Mouse (Mus musculus) kidney, postnatal 0 days (tissue): ENCODE measurements around the gene Atad3a. TPM values are rescaled to one million over a fixed set of nuclear protein-coding genes. Genes with fewer than 3 reads are reported as not detected.

ENCODE experiments used
- ATAC-seq: fragments of 200-750 bp; cut with Nextera tagmentation; replicated peaks from 2 replicates; pipeline ENCODE4 v1.8.0; 2017; ENCODE audit warnings: low read depth, moderate number of reproducible peaks, moderate TSS enrichment, moderate library complexity; ENCODE audit not compliant: low FRiP score
- DNase-seq: peaks from one replicate; pipeline ENCODE4 v3.0.0-alpha.2; 2016; ENCODE audit warnings: low spot score
- H3K27ac ChIP-seq: fragments of 300-500 bp; sonication (generic); 2 replicates; pipeline ENCODE4 v1.5.1; 2014; ENCODE audit warnings: mild to moderate bottlenecking
- H3K27me3 ChIP-seq: fragments of 300-500 bp; sonication (generic); 2 replicates; pipeline ENCODE4 v1.6.1; 2014; ENCODE audit warnings: low read length, mixed read lengths; ENCODE audit not compliant: insufficient read depth
- H3K36me3 ChIP-seq: fragments of 300-500 bp; sonication (generic); 2 replicates; pipeline ENCODE4 v1.6.1; 2014; ENCODE audit warnings: low read length, mixed read lengths; ENCODE audit not compliant: insufficient read depth
- H3K4me1 ChIP-seq: fragments of 300-500 bp; sonication (generic); replicated peaks from 2 replicates; pipeline ENCODE4 v1.6.1; 2014; ENCODE audit warnings: antibody characterized with exemption, low read length, mixed read lengths; ENCODE audit not compliant: insufficient read depth
- H3K4me2 ChIP-seq: fragments of 300-500 bp; sonication (generic); 2 replicates; pipeline ENCODE4 v1.6.1; 2014; ENCODE audit warnings: mild to moderate bottlenecking, low read length, moderate library complexity, mixed read lengths
- H3K4me3 ChIP-seq: fragments of 300-500 bp; sonication (generic); replicated peaks from 2 replicates; pipeline ENCODE4 v1.5.1; 2014; ENCODE audit warnings: low read depth, low read length
- H3K9ac ChIP-seq: fragments of 300-500 bp; sonication (generic); 2 replicates; pipeline ENCODE4 v1.6.1; 2014; ENCODE audit warnings: low read depth, low read length
- H3K9me3 ChIP-seq: fragments of 300-500 bp; sonication (generic); replicated peaks from 2 replicates; pipeline ENCODE4 v1.6.1; 2016; ENCODE audit warnings: low read length, inconsistent platforms, mixed read lengths
- CTCF ChIP-seq: IDR thresholded peaks from 2 replicates; pipeline ENCODE4 v1.5.1; 2016; ENCODE audit warnings: antibody characterized with exemption, low read depth, mild to moderate bottlenecking, moderate library complexity
- WGBS: fragments of 180-500 bp; shearing (Covaris S2); extraction: QIAGEN DNeasy Blood & Tissue Kit; methylation state at CpG from one replicate; pipeline ENCODE4 v1.1.7; 2014; 5-methylcytosine and 5-hydroxymethylcytosine counted together
- polyA plus RNA-seq: library from polyadenylated mRNA; unstranded; fragments of >200 nt; fragmentation: Nextera tagmentation; extraction: Ambion mirVana; gene quantifications from 2 replicates; pipeline ENCODE4 v1.2.1, GENCODE M21; 2015

Atad3a gene
- polyA plus RNA-seq, 1 experiment from 2014 or later = 92.1 TPM

DNA sequence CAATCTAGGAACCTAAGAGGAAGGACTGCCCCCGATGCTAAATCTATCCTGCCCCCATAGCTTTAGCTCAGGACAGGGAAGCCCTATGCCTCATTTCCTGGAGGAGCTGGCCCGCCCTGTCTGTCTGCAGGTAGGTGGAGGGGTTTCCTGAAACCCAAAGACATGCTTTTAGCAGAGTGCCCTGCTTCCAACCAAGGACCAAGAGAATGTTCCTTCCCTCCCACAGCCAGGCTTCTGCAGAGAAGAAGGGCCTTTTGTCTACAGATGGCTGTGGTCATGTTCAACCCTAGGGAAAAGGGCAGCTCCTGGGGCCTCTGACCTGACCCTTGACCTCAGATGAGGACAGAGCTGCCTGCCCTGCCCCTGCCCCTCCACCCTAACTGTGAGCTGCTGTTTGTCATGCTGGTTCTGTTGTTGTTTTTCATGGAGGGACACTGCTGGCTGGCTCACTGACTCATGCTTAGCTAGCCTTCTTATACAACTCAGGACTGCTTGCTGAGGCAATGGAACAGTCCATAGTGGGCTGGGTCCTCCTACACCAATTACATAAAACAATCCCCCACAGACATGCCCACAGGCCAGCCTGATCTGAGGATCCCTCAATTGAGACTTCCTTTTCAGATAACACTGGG, 15.9 kb upstream of the Atad3a start:
- ATAC-seq = no peak
- Histone ChIP-seq H3K9me3 (no peaks in the 10 kb centered on the region), H3K4me1 (peaks cover 10% of the 10 kb centered on the region), H3K4me3 (no peak overlapping the region), H3K27ac (no peak overlapping the region), H3K9ac (no peak overlapping the region), H3K4me2 (no peak overlapping the region), H3K36me3 (no peaks in the 10 kb centered on the region), H3K27me3 (no peaks in the 10 kb centered on the region; the same call in 1 of the 2 replicates)
- no peak for DNase-seq
- TF ChIP-seq CTCF = no peak
- WGBS = 47% methylated on average over 2 of the region's 2 CpGs

DNA sequence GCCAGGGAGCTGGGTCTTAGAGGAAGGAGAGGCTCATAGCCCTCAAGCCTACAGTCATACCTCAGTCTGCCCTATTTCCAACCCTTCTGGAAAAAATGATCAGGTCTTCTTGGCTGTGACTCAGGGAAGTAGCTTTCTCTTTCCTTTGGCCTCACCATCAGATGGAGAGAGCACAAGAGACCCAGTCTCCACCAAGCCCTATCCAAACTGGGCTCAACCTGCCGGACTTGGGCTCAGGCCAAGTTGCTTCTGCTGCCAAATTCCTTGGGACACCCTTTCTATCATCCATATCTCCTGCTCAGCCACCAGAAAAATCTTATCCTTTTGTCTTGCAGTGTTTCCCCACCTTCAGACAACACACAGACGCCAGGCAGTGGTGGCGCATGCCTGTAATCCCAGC, 15.0 kb upstream of the Atad3a start:
- Histone ChIP-seq H3K27me3 (no peaks in the 10 kb centered on the region; the same call in 1 of the 2 replicates), H3K9me3 (no peaks in the 10 kb centered on the region), H3K36me3 (no peaks in the 10 kb centered on the region), H3K4me2 (no peak overlapping the region), H3K9ac (no peak overlapping the region), H3K27ac (no peak overlapping the region), H3K4me1 (peaks cover 7% of the 10 kb centered on the region), H3K4me3 (no peak overlapping the region)
- no peak for TF ChIP-seq CTCF
- WGBS = 76% methylated on average over 3 of the region's 3 CpGs
- DNase-seq (no peak), ATAC-seq (no peak)

DNA sequence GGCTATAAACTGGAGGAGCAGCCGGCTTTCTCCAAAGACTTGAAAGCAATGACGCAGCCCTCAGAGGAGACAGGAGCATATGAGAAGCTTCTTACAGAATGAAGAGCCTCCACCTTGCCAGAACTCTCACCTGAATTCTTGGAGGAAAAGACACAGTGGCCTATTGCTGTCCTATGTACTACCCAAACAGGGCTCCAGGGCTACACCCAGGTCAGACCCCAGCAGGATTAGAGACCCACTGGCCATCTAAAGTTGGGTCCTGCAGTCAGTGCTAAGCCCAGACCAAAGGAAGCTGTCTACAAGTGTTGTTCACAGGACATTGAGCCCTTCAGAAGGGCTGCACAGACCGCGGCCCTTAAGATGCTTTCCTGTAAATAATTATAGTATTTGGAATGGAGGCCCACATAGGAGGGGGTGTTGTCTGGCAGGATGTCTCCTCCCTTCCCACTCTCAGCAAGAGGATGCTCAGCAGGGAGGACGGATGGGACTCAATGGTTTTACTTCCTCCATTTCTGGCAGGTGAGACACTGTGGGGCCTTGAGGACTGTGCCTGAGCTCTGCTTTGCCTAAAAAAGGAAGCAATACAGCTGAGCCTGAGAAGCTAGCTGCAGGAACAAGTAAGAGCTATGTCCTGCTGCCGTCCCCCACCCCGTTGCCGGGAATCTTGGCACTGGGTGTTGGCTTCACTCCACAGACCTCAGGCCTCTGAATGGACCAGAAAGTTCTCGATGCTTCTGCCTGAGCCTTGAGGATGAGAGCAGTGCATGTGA, 14.3 kb upstream of the Atad3a start:
- TF ChIP-seq CTCF = no peak
- H3K36me3 ChIP-seq = no peaks in the 10 kb centered on the region
- ATAC-seq (no peak), DNase-seq (no peak)
- H3K4me2 ChIP-seq = peak overlapping the region; percentile 77
- WGBS = 36% methylated on average over 9 of the region's 9 CpGs
- H3K4me1 ChIP-seq = peaks cover 11% of the 10 kb centered on the region
- no peaks in the 10 kb centered on the region for H3K9me3 ChIP-seq
- peak overlapping the region; percentile 47; the same call in 1 of the 2 replicates for H3K27ac ChIP-seq
- peak overlapping the region; percentile 32; the same call in 1 of the 2 replicates for H3K4me3 ChIP-seq
- H3K27me3 ChIP-seq = no peaks in the 10 kb centered on the region; the same call in 1 of the 2 replicates
- no peak overlapping the region for H3K9ac ChIP-seq

DNA sequence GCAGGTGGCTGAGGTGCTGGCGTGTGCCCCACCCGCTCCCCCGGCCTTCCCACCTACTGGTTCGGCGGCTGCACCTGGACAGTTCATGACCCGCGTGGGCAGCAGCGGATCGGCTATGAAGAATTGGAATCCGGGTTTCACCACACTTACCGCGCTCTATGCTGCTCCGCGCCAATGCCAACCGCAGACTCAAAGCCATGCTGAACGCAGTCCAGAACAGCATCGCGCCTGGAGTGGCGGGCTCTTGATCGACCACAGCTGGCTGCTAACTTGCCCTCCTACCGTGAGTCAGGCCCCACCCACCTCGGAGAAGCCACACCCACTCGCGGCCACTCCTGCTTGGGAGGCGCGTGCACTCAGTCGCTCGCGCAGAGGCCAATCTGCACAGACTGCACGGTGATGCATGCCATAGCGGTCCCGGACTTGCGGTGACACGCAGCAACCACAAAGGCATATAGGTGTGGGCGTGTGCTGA, 13.4 kb upstream of the Atad3a start, which contains the start of gene Vwa1:
Vwa1 (minus strand) TSS at position 419 of the 475 bp plus-strand sequence.
- no peaks in the 10 kb centered on the region for H3K9me3 ChIP-seq
- 2% methylated on average over 35 of the region's 35 CpGs for WGBS
- peak; percentile 59 for ATAC-seq
- H3K4me1 ChIP-seq = peaks cover 11% of the 10 kb centered on the region
- H3K27ac ChIP-seq = peak within 1 kb of the TSS; percentile 47; the same call in 1 of the 2 replicates
- no peak for TF ChIP-seq CTCF
- no peaks in the 10 kb centered on the region for H3K36me3 ChIP-seq
- peak within 1 kb of the TSS; percentile 32 for H3K4me3 ChIP-seq
- peak; percentile 92 for DNase-seq
- H3K9ac ChIP-seq = peak within 1 kb of the TSS; percentile 47; the same call in 1 of the 2 replicates
- H3K27me3 ChIP-seq = no peaks in the 10 kb centered on the region; the same call in 1 of the 2 replicates
- peak within 1 kb of the TSS; percentile 77 for H3K4me2 ChIP-seq

DNA sequence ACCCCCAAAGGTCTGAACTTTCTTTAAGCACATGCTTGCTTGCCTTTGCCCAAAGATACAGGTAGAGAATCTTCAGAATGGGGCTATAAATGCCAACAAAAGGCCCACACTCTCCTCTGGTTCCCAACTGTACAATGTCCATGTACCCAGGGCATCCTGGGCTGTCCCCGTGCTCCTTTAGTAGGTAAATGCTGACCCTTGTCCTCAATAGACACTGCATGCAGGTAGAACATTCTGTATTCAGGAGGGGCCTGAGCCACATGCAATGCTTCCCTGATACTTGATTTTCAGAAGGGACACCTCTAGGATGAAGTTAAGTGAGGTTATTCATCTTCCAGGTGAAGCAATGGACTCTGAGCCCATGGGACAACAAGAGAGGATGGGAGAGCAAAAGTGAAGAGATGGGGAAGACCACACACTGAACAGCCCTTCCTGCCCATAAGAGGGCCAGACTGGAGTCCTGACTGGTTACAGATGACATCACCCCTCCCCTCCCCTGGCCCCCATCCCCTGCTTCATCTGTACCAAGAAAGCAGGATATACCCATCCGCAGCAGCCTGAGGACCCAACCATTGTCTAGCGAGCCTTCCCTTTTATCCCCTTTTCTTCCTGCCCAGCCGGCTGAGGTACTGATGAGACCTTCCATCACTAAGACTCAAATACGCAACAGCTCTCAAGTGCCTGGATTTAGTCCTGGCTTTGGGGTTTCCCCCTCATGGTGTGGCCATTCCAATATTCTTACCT, 12.6 kb upstream of the Atad3a start:
- Histone ChIP-seq H3K27me3 (no peaks in the 10 kb centered on the region; the same call in 1 of the 2 replicates), H3K4me2 (peak overlapping the region; percentile 77), H3K9ac (no peak overlapping the region), H3K4me1 (peaks cover 11% of the 10 kb centered on the region), H3K4me3 (peak overlapping the region; percentile 32; the same call in 1 of the 2 replicates), H3K27ac (0 out of 2 replicates have a peak overlapping the region, but pooled peaks have one; percentile 13), H3K36me3 (no peaks in the 10 kb centered on the region), H3K9me3 (no peaks in the 10 kb centered on the region)
- 46% methylated on average over 5 of the region's 5 CpGs for WGBS
- DNase-seq (no peak), ATAC-seq (no peak)
- no peak for TF ChIP-seq CTCF

DNA sequence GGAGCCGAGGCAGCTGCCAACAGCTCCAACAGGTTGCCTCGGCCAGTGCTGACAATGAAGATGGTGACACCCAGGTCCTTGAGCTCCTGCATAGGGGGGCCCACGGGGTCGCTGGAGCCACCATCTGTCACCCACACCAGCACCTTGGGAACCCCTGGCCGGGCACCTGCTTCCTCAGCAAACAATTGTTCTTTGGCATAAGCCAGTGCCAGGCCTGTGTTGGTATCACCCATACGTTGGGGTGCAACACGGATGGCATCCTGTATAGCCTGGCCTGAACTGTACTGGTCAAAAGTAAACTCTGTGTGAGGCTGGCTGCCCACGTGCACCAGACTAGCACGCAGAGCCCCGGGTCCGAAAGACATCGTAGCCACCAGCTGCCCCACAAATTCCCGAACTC, 11.9 kb upstream of the Atad3a start:
- H3K27ac ChIP-seq = 0 out of 2 replicates have a peak overlapping the region, but pooled peaks have one; percentile 13
- no peaks in the 10 kb centered on the region; the same call in 1 of the 2 replicates for H3K27me3 ChIP-seq
- H3K4me2 ChIP-seq = no peak overlapping the region
- H3K9ac ChIP-seq = no peak overlapping the region
- H3K9me3 ChIP-seq = no peaks in the 10 kb centered on the region
- TF ChIP-seq CTCF = no peak
- no peak overlapping the region for H3K4me3 ChIP-seq
- no peak for ATAC-seq
- H3K4me1 ChIP-seq = peaks cover 11% of the 10 kb centered on the region
- no peak for DNase-seq
- H3K36me3 ChIP-seq = no peaks in the 10 kb centered on the region
- 89% methylated on average over 13 of the region's 13 CpGs for WGBS
